Comparison of ENCODE assay signal across 24 mouse cellular contexts in genomic region chr3:51200894-51201293, GRCm38 (mm10). TPM values are rescaled to one million over a fixed set of nuclear protein-coding genes. Genes with fewer than 3 reads are reported as not detected.
DNase-seq lines count a peak whose midpoint lies in the region; ATAC-seq and TF ChIP-seq lines count a peak whose summit lies in the region.
"Had no signal": no experiment of that assay in that cellular context is flagged by ENCODE, and none has a peak within 500 bp of the region (broad histone marks: within the 10 kb centered on the region; RNA-seq: fewer than 3 reads in every experiment).

No protein-coding gene starts in this region.

- H3K9ac ChIP-seq in liver, adult 2 months (ENCODE audit: low read depth, low read length), result peak overlapping the region; percentile 75
- H3K9ac ChIP-seq in liver, embryonic 12.5 days, result no peak overlapping the region
- H3K9ac ChIP-seq in intestine, embryonic 15.5 days, result no peak overlapping the region
- H3K9ac ChIP-seq: embryonic facial prominence, embryonic 15.5 days; forebrain, embryonic 12.5 days; forebrain, postnatal 0 days; heart, embryonic 15.5 days; liver, embryonic 15.5 days had no signal

- no peaks in the 10 kb centered on the region for H3K79me2 ChIP-seq in liver, adult 2 months (ENCODE audit: control insufficient read depth, insufficient read depth, low read length)

- no peak overlapping the region for H3K4me2 ChIP-seq in liver, embryonic 12.5 days
- no peak overlapping the region for H3K4me2 ChIP-seq in intestine, embryonic 15.5 days (replicated peaks)
- H3K4me2 ChIP-seq: embryonic facial prominence, embryonic 15.5 days; forebrain, embryonic 12.5 days; heart, embryonic 15.5 days; liver, embryonic 15.5 days; midbrain, embryonic 11.5 days had no signal

- ATAC-seq in liver, embryonic 12.5 days, result no peak
- ATAC-seq in intestine, embryonic 15.5 days, result peak; percentile 80
- ATAC-seq: forebrain, postnatal 0 days; midbrain, embryonic 16.5 days; Patski had no signal

- TF ChIP-seq CTCF in liver, adult 2 months (IDR thresholded peaks at IDR 0.05; ENCODE audit: low read depth, low read length), result no peak
- TF ChIP-seq CTCF in small intestine, adult 2 months (IDR thresholded peaks at IDR 0.05; ENCODE audit: extremely low read depth, insufficient read length, insufficient replicate concordance, low read depth, low read length), result no peak

- TF ChIP-seq POLR2A in liver, adult 2 months (IDR thresholded peaks at IDR 0.05; ENCODE audit: extremely low read depth, insufficient read depth, low read length), result no peak
- TF ChIP-seq POLR2A in small intestine, adult 2 months (IDR thresholded peaks at IDR 0.05; ENCODE audit: low read depth, low read length), result no peak

- H3K27ac ChIP-seq in liver, adult 2 months (replicated peaks; ENCODE audit: insufficient read depth, low read depth, low read length), result peak overlapping the region; percentile 99
- H3K27ac ChIP-seq in liver, embryonic 12.5 days, result no peak overlapping the region
- H3K27ac ChIP-seq in intestine, embryonic 15.5 days, result no peak overlapping the region
- peak overlapping the region; percentile 28; the same call in 1 of the 2 replicates for H3K27ac ChIP-seq in small intestine, adult 2 months (ENCODE audit: insufficient read depth, low read depth, low read length)
- H3K27ac ChIP-seq: embryonic facial prominence, embryonic 15.5 days; forebrain, embryonic 12.5 days; heart, embryonic 10.5 days; heart, embryonic 15.5 days; kidney, postnatal 0 days; liver, embryonic 15.5 days had no signal

- H3K4me1 ChIP-seq in liver, adult 2 months (ENCODE audit: control insufficient read depth, insufficient read depth, low read length), result peaks cover 26% of the 10 kb centered on the region
- peaks cover 3% of the 10 kb centered on the region; the same call in 1 of the 2 replicates for H3K4me1 ChIP-seq in liver, embryonic 12.5 days
- 0 out of 2 replicates have a peak, but pooled peaks cover 2% of the 10 kb centered on the region for H3K4me1 ChIP-seq in intestine, embryonic 15.5 days (replicated peaks)
- H3K4me1 ChIP-seq in small intestine, adult 2 months (ENCODE audit: control insufficient read depth, insufficient read depth, insufficient read length, low read length), result peaks cover 8% of the 10 kb centered on the region; the same call in 1 of the 2 replicates
- H3K4me1 ChIP-seq: forebrain, embryonic 12.5 days had no signal

- H3K4me3 ChIP-seq in liver, adult 2 months (ENCODE audit: insufficient read depth, low read depth, low read length), result no peak overlapping the region
- H3K4me3 ChIP-seq in liver, embryonic 12.5 days, result no peak overlapping the region
- H3K4me3 ChIP-seq in intestine, embryonic 15.5 days (replicated peaks), result no peak overlapping the region
- H3K4me3 ChIP-seq in small intestine, adult 2 months (ENCODE audit: low read depth, low read length), result no peak overlapping the region
- H3K4me3 ChIP-seq: embryonic facial prominence, embryonic 15.5 days; forebrain, embryonic 12.5 days; heart, embryonic 10.5 days; heart, embryonic 15.5 days; liver, embryonic 15.5 days had no signal

- peak; percentile 95 for DNase-seq in liver, adult 2 months (ENCODE audit: extremely low read depth, low read depth, low spot score)
- DNase-seq in right cerebral cortex, postnatal 14 days, result no peak
- no peak for DNase-seq in layer of hippocampus, adult 8-10 months (ENCODE audit: low spot score in 2 of 2)
- DNase-seq in urinary bladder, postnatal 10 days (ENCODE audit: low spot score), result no peak
- DNase-seq: adrenal gland, postnatal 25 days; cerebellum, adult 18-20 months; cerebellum, postnatal 10 days; forebrain, postnatal 0 days; gastrocnemius, postnatal 10 days; kidney, postnatal 4 days; layer of hippocampus, adult 9-11 months; thymus, postnatal 14 days had no signal

- H3K36me3 ChIP-seq in liver, adult 2 months (ENCODE audit: control insufficient read depth, insufficient read depth, low read length), result no peaks in the 10 kb centered on the region
- no peaks in the 10 kb centered on the region for H3K36me3 ChIP-seq in liver, embryonic 12.5 days
- no peaks in the 10 kb centered on the region for H3K36me3 ChIP-seq in intestine, embryonic 15.5 days
- H3K36me3 ChIP-seq in small intestine, adult 2 months (ENCODE audit: control insufficient read depth, insufficient read depth, low read length), result no peaks in the 10 kb centered on the region
- H3K36me3 ChIP-seq: embryonic facial prominence, embryonic 15.5 days; forebrain, embryonic 12.5 days; heart, embryonic 10.5 days; heart, embryonic 15.5 days; liver, embryonic 15.5 days had no signal

- 25% methylated on average over 7 of the region's 7 CpGs for WGBS in liver, adult 2 months
- WGBS in liver, embryonic 12.5 days (ENCODE audit: insufficient replicate concordance), result 79% methylated on average over 7 of the region's 7 CpGs
- WGBS in intestine, embryonic 15.5 days, result 57% methylated on average over 7 of the region's 7 CpGs
- 41% methylated on average over 7 of the region's 7 CpGs for WGBS in small intestine, adult 2 months

- no peaks in the 10 kb centered on the region for H3K27me3 ChIP-seq in liver, adult 2 months (ENCODE audit: control insufficient read depth, insufficient read depth, low read length)
- 0 out of 2 replicates have a peak, but pooled peaks cover 5% of the 10 kb centered on the region for H3K27me3 ChIP-seq in liver, embryonic 12.5 days (replicated peaks)
- H3K27me3 ChIP-seq in intestine, embryonic 15.5 days (replicated peaks), result no peaks in the 10 kb centered on the region
- H3K27me3 ChIP-seq in small intestine, adult 2 months (ENCODE audit: control insufficient read depth, insufficient read depth, low read length), result no peaks in the 10 kb centered on the region
- H3K27me3 ChIP-seq: embryonic facial prominence, embryonic 15.5 days; forebrain, embryonic 12.5 days; heart, embryonic 15.5 days; Patski had no signal

- peaks cover 9% of the 10 kb centered on the region; the same call in 1 of the 2 replicates for H3K9me3 ChIP-seq in liver, embryonic 12.5 days (replicated peaks)
- H3K9me3 ChIP-seq in intestine, embryonic 15.5 days, result no peaks in the 10 kb centered on the region
- H3K9me3 ChIP-seq: embryonic facial prominence, embryonic 15.5 days; forebrain, embryonic 12.5 days; heart, embryonic 10.5 days; heart, embryonic 15.5 days; liver, embryonic 15.5 days had no signal

RNA-seq across cellular contexts. Expression of gene Noct, which starts 23.4 kb away (rescaled TPM):
- 12.0 and 12.1 TPM in 2 replicates for total RNA-seq in liver, adult 2 months (2014; rRNA removed)
- polyA plus RNA-seq in liver, adult 2 months (2012; rRNA removed), result 9.8 and 12.5 TPM in 2 replicates
- 39.8 and 41.1 TPM in 2 replicates for polyA plus RNA-seq in liver, embryonic 12.5 days (2016; fragmentation: Nextera tagmentation; extraction: Ambion mirVana)
- 7.0 and 7.4 TPM in 2 replicates for polyA plus RNA-seq in intestine, embryonic 15.5 days (2015; fragmentation: Nextera tagmentation; extraction: Ambion mirVana)
- polyA plus RNA-seq in small intestine, adult 2 months (2012; rRNA removed), result 19.2 and 56.2 TPM in 2 replicates
- total RNA-seq in layer of hippocampus, adult 8-10 months (2022), result 10 to 100 TPM; 51.9 to 55.4 (median 52.9) TPM

Comparison
In these comparisons a context has a peak if more than half of its experiments do, and no peak if none do; other contexts are left out.
1. H3K27ac ChIP-seq: peak in liver, adult 2 months (single experiment) and small intestine, adult 2 months (single experiment); none in liver, embryonic 12.5 days (single experiment) and intestine, embryonic 15.5 days (single experiment).